Mouse (Mus musculus): ENCODE measurements at regions not wholly inside any gene's neighbourhood (a gene's known extent, or its start where the extent isn't known, plus 50 kb on each side); places are given as distances from the start of the nearest gene placed in this dataset.
A peak's percentile ranks its signal among the peaks of the same experiment; 100 is the strongest.

DNA sequence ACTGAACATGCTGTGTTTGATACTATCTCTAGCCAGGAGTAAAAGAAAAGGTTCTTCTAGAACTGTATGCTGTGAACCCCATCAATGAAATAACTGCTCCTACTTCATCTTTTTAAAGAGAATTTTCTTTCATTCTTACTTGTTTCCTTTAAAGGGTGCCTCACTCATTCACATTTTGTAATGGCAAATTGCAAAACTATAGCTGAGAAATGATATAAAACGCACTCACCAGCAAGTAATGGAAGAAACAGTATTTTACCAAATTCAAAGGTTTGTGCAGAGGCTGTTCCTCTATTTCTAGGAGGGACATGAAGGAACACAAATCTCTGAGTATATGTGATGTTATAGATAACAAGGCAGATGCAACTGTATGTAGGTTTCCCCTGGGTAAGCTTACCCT is 183.4 kb downstream of the Gm11146 start:
- Histone ChIP-seq H3K4me2 (replicated peaks; ENCODE audit: low read depth, low read length) (no peak overlapping the region), H3K9ac (replicated peaks; ENCODE audit: low read depth, low read length) (no peak overlapping the region), H3K27ac (ENCODE audit: low read length) (no peak overlapping the region), H3K9me3 (ENCODE audit: control insufficient read depth, low read depth, low read length) (no peaks in the 10 kb centered on the region), H3K4me3 (ENCODE audit: low read depth, low read length) (no peak overlapping the region), H3K36me3 (ENCODE audit: control insufficient read depth, insufficient read depth, low read length) (no peaks in the 10 kb centered on the region), H3K27me3 (ENCODE audit: control insufficient read depth, insufficient read depth, low read length) (no peaks in the 10 kb centered on the region), H3K4me1 (ENCODE audit: control insufficient read depth, insufficient read depth, low read length) (peaks cover 11% of the 10 kb centered on the region; the same call in 1 of the 2 replicates)
- no peak for ATAC-seq (ENCODE audit: insufficient number of reproducible peaks, insufficient read depth, low FRiP score, low read depth)
- WGBS = 98% methylated on average over 1 of the region's 1 CpGs

DNA sequence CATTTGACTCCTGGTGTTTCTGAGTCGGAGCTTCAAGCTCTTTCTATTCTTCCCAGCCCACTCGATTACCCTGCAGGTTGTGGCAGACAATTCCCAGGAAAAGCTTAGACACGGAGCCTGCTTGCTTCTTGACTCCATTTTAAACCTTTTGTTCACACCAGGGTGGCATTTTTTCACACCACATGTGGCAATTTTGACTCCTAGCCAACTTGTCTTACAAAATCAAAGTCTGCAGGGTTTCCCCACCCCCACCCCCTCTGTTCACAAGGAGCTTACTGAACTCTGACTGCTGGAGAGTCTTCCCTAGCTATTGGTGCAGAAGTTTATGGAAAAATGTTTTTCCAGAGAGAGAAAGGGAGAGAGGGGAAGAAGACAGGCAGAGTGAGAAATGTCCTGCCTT is 184.1 kb downstream of the Gm11146 start:
- no peak overlapping the region for H3K4me2 ChIP-seq (replicated peaks; ENCODE audit: low read depth, low read length)
- no peak for ATAC-seq (ENCODE audit: insufficient number of reproducible peaks, insufficient read depth, low FRiP score, low read depth)
- 15% methylated on average over 3 of the region's 3 CpGs for WGBS

DNA sequence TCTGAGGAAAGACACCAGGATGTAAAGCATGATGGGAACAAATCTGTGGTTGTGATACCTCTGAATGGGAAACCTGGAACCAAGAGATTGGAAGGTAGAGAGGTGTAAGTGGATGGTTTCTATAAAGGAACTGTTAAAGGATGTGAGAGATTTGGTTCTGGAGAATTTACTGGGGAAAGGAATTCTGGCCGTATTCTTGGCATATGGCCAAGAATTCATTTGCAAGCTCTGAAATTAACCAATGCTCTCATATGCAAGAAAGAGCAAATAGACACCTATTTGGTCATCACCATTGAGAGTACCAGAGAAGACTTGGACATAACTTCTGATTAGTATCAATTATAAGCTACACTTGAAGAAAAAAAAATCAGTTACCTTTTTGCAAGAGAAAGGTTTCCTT is 187.3 kb downstream of the Gm11146 start:
- no peak for ATAC-seq (ENCODE audit: insufficient number of reproducible peaks, insufficient read depth, low FRiP score, low read depth)
- 37% methylated on average over 1 of the region's 1 CpGs for WGBS
- H3K9ac ChIP-seq (replicated peaks; ENCODE audit: low read depth, low read length) = no peak overlapping the region
- no peaks in the 10 kb centered on the region for H3K9me3 ChIP-seq (ENCODE audit: control insufficient read depth, low read depth, low read length)
- no peak overlapping the region for H3K4me2 ChIP-seq (replicated peaks; ENCODE audit: low read depth, low read length)
- H3K4me3 ChIP-seq (ENCODE audit: low read depth, low read length) = no peak overlapping the region
- peaks cover 8% of the 10 kb centered on the region; the same call in 1 of the 2 replicates for H3K4me1 ChIP-seq (ENCODE audit: control insufficient read depth, insufficient read depth, low read length)
- H3K27me3 ChIP-seq (ENCODE audit: control insufficient read depth, insufficient read depth, low read length) = no peaks in the 10 kb centered on the region
- H3K27ac ChIP-seq (ENCODE audit: low read length) = no peak overlapping the region
- no peaks in the 10 kb centered on the region for H3K36me3 ChIP-seq (ENCODE audit: control insufficient read depth, insufficient read depth, low read length)

More for the DNA sequence above, 184.1 kb downstream of the Gm11146 start:
- Histone ChIP-seq H3K4me1 (ENCODE audit: control insufficient read depth, insufficient read depth, low read length) (peaks cover 11% of the 10 kb centered on the region; the same call in 1 of the 2 replicates), H3K27me3 (ENCODE audit: control insufficient read depth, insufficient read depth, low read length) (no peaks in the 10 kb centered on the region), H3K4me3 (ENCODE audit: low read depth, low read length) (no peak overlapping the region), H3K36me3 (ENCODE audit: control insufficient read depth, insufficient read depth, low read length) (no peaks in the 10 kb centered on the region), H3K27ac (ENCODE audit: low read length) (no peak overlapping the region), H3K9ac (replicated peaks; ENCODE audit: low read depth, low read length) (no peak overlapping the region), H3K9me3 (ENCODE audit: control insufficient read depth, low read depth, low read length) (no peaks in the 10 kb centered on the region)

DNA sequence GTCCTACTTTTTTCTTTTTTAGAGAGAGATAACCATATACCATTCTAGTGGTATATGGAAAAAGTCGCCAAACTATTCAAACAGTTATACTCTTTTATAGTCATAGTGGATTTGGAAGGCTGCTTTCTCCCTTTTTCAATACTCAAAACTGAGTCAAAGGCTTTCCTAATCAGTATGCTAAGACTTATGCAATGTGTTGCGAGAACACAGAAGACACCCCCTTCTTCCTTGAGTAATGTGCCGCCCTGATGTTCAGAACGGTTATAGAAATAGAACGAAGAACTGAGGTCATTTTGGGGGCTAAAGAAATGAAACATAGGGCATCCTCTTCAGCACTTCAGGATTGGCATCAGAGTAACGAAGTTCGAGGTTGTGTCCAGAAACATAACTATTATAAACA is 192.7 kb downstream of the Gm11146 start:
- Histone ChIP-seq H3K4me2 (replicated peaks; ENCODE audit: low read depth, low read length) (no peak overlapping the region), H3K27ac (ENCODE audit: low read length) (no peak overlapping the region), H3K36me3 (ENCODE audit: control insufficient read depth, insufficient read depth, low read length) (no peaks in the 10 kb centered on the region), H3K4me3 (ENCODE audit: low read depth, low read length) (no peak overlapping the region), H3K27me3 (ENCODE audit: control insufficient read depth, insufficient read depth, low read length) (no peaks in the 10 kb centered on the region), H3K4me1 (ENCODE audit: control insufficient read depth, insufficient read depth, low read length) (no peaks in the 10 kb centered on the region), H3K9ac (replicated peaks; ENCODE audit: low read depth, low read length) (no peak overlapping the region), H3K9me3 (ENCODE audit: control insufficient read depth, low read depth, low read length) (no peaks in the 10 kb centered on the region)
- no peak for ATAC-seq (ENCODE audit: insufficient number of reproducible peaks, insufficient read depth, low FRiP score, low read depth)
- 81% methylated on average over 7 of the region's 7 CpGs for WGBS

DNA sequence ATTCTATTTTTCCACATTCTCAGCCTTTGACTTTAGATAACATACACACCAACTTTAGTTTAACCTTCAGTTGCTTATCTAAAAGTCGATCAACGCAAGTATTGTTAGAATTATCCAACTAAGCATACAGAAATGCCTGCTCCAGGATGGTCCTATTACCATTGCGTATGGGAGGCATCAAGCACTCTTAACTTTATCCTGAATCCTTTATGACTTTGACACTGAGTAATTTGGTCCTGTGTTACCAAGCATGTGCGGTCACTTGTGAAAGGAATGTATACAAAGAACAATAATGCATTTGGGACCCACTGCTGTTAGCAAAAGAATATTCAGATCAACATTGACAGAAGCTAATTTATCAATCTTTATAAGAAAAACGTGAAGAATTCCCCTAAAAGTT is 194.9 kb downstream of the Gm11146 start:
- Histone ChIP-seq H3K9ac (replicated peaks; ENCODE audit: low read depth, low read length) (no peak overlapping the region), H3K9me3 (ENCODE audit: control insufficient read depth, low read depth, low read length) (no peaks in the 10 kb centered on the region), H3K4me2 (replicated peaks; ENCODE audit: low read depth, low read length) (no peak overlapping the region), H3K36me3 (ENCODE audit: control insufficient read depth, insufficient read depth, low read length) (no peaks in the 10 kb centered on the region), H3K4me3 (ENCODE audit: low read depth, low read length) (no peak overlapping the region), H3K4me1 (ENCODE audit: control insufficient read depth, insufficient read depth, low read length) (peaks cover 9% of the 10 kb centered on the region; the same call in 1 of the 2 replicates), H3K27ac (ENCODE audit: low read length) (no peak overlapping the region), H3K27me3 (ENCODE audit: control insufficient read depth, insufficient read depth, low read length) (no peaks in the 10 kb centered on the region)
- no peak for ATAC-seq (ENCODE audit: insufficient number of reproducible peaks, insufficient read depth, low FRiP score, low read depth)
- WGBS = 62% methylated on average over 5 of the region's 5 CpGs

DNA sequence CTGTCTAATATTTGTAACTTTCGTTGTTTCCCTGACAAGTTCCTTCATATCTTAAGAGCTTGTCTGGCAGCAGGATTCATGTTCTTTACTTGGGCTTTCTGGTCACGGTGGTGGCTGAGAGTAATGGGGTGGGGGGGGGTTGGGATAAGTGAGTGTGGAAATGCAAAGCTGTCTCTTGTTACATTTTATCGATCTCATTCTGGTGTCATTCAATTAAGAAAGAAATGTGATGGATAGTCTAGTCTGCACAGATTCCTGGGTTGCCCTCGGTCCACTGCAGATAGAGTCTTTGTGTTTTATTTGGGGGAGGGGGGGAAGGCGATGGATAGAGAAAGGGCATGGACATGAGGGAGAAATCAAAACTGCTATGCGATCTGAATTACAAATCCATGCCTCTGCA is 196.0 kb downstream of the Gm11146 start:
- H3K36me3 ChIP-seq (ENCODE audit: control insufficient read depth, insufficient read depth, low read length) = no peaks in the 10 kb centered on the region
- whole genome bisulfite sequencing = 39% methylated on average over 6 of the region's 6 CpGs
- H3K27me3 ChIP-seq (ENCODE audit: control insufficient read depth, insufficient read depth, low read length) = no peaks in the 10 kb centered on the region
- no peak for ATAC-seq (ENCODE audit: insufficient number of reproducible peaks, insufficient read depth, low FRiP score, low read depth)
- no peak overlapping the region for H3K27ac ChIP-seq (ENCODE audit: low read length)
- no peak overlapping the region for H3K9ac ChIP-seq (replicated peaks; ENCODE audit: low read depth, low read length)
- H3K4me2 ChIP-seq (replicated peaks; ENCODE audit: low read depth, low read length) = no peak overlapping the region
- H3K4me3 ChIP-seq (ENCODE audit: low read depth, low read length) = no peak overlapping the region
- H3K4me1 ChIP-seq (ENCODE audit: control insufficient read depth, insufficient read depth, low read length) = peaks cover 11% of the 10 kb centered on the region; the same call in 1 of the 2 replicates
- no peaks in the 10 kb centered on the region for H3K9me3 ChIP-seq (ENCODE audit: control insufficient read depth, low read depth, low read length)

DNA sequence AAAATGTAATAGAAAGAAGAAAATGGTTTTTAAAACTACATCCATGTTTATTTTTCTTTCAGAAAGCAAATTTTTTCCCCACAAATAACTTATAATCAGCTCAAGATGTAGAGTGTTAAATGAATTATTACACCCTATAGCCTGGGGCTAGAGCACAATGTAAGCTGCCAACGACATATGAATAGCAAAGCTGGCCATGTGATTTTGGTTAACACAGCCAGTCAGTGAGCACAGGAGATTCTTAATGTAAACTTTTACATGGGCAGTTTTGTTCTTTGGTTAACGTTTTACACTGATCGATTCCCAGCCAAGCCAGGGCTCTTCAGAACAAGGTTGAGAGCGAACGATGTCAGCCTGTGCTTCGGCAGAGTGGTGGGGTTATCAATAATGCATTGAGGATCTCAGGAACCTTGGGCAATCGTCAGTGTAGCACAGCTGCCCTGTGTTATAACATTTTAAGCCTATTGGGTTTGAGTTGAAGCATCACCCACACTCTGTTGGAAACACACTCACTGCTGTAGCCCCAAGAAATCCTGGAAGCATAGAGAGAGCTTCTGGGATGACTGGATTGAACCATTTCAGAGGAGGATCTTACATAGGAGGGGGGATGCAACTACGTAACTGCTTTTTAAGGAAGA is 196.6 kb downstream of the Gm11146 start:
- H3K36me3 ChIP-seq (ENCODE audit: control insufficient read depth, insufficient read depth, low read length) = no peaks in the 10 kb centered on the region
- WGBS = 39% methylated on average over 8 of the region's 8 CpGs
- H3K27me3 ChIP-seq (ENCODE audit: control insufficient read depth, insufficient read depth, low read length) = no peaks in the 10 kb centered on the region
- H3K4me1 ChIP-seq (ENCODE audit: control insufficient read depth, insufficient read depth, low read length) = peaks cover 17% of the 10 kb centered on the region; the same call in 1 of the 2 replicates
- no peak overlapping the region for H3K4me2 ChIP-seq (replicated peaks; ENCODE audit: low read depth, low read length)
- no peak overlapping the region for H3K9ac ChIP-seq (replicated peaks; ENCODE audit: low read depth, low read length)
- ATAC-seq (ENCODE audit: insufficient number of reproducible peaks, insufficient read depth, low FRiP score, low read depth) = 0 out of 2 replicates have a peak, but pooled peaks have one; percentile 28
- H3K9me3 ChIP-seq (ENCODE audit: control insufficient read depth, low read depth, low read length) = no peaks in the 10 kb centered on the region
- 0 out of 2 replicates have a peak overlapping the region, but pooled peaks have one; percentile 0 for H3K27ac ChIP-seq (ENCODE audit: low read length)
- no peak overlapping the region for H3K4me3 ChIP-seq (ENCODE audit: low read depth, low read length)

DNA sequence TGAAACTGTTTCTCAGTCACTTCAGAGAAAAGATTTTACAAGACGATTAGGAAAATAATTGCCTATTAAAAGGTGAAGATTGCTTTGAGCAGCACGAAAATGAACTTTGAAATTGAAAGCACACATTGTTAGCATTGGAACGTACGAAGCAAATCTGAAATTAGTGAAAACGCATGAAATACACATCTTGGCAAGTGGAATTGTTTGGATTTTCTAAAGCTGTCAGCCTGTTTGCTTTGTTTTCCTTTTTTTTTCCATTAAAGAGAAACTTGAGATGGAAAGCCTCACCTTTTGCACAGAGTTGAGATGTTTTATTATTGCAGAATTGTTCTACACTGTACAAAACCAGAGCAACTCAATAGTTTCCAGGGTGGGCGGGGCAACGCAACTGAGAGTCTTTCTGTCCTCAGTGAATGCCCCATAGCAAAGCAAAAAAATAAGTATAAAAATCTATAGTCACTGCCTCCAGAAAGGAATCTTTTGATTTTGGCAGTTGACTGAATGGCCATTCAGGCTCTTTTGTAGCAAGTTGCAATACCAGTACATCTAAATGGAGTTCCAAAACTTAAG is 199.1 kb downstream of the Gm11146 start:
- 72% methylated on average over 7 of the region's 7 CpGs for WGBS
- no peaks in the 10 kb centered on the region for H3K9me3 ChIP-seq (ENCODE audit: control insufficient read depth, low read depth, low read length)
- no peak overlapping the region for H3K4me3 ChIP-seq (ENCODE audit: low read depth, low read length)
- no peak overlapping the region for H3K4me2 ChIP-seq (replicated peaks; ENCODE audit: low read depth, low read length)
- H3K27me3 ChIP-seq (ENCODE audit: control insufficient read depth, insufficient read depth, low read length) = no peaks in the 10 kb centered on the region
- no peak for ATAC-seq (ENCODE audit: insufficient number of reproducible peaks, insufficient read depth, low FRiP score, low read depth)
- H3K27ac ChIP-seq (ENCODE audit: low read length) = no peak overlapping the region
- no peak overlapping the region for H3K9ac ChIP-seq (replicated peaks; ENCODE audit: low read depth, low read length)
- peaks cover 23% of the 10 kb centered on the region; the same call in 1 of the 2 replicates for H3K4me1 ChIP-seq (ENCODE audit: control insufficient read depth, insufficient read depth, low read length)
- no peaks in the 10 kb centered on the region for H3K36me3 ChIP-seq (ENCODE audit: control insufficient read depth, insufficient read depth, low read length)
